Mouse (Mus musculus): ENCODE measurements around the gene D3Ertd254e.
"Not testable (repeated sequence)": the region's sequence is repeated elsewhere in the genome, so short reads cannot be mapped to it uniquely, and the experiment has no call there.

The D3Ertd254e gene

DNA sequence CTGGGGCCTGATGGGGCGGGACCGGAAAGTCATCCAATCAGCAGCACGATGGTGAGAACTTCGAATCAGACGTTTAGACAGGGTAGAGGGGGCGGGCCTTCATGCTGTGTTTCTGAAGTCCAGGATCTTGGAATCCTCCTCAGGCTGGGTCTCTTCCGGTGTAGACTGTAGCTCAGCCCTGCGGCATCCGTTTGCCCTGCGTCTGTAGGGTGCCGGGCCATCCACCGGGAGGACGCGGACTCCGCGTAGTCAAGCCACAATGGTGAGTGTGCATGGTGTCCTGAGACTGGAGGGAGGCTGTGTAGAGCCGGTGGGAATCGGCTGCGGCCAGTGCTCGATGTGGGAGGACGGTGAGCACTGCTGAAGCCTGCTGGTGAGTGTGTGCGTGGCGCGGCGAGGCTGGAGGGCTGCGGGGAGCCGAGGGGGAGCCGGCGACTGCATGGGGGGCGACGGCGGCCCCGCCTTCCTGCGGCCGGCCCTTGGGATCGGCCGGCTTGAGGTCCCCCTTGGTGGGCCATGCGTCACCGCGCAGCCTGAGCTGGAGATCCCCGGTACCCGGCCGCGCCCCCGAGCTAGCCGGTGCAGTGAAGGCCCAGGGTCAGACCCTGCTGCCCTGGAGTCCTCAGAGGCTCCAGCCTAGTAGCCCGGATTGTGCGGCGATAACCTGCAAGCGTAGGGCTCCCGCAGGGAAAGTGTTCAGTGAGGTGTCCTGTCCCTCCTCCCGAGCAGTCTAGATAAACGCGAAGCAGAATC lies at the start of gene D3Ertd254e:
Gene D3Ertd254e (plus strand): TSS at position 84 of the 753 bp plus-strand sequence.
- CTCF ChIA-PET: no interaction called here

DNA sequence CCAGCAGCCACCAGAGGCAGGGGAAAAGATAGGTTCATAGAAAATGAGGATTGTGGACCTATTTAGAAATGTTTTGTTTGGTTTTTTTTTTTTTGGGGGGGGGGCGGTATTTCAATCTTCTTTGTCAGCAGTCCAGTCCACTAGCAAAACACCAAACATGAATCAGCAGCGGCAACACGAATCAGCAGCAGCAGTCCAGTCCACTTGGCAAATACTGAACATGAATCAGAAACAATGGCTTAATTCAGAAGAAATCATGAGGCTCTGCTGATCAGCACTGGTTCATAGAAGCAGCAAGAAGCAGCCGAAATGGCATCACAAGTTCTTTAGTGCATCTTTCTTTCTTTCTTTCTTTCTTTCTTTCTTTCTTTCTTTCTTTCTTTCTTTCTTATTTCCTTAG lies 34.7 kb upstream of the D3Ertd254e start:
- CTCF ChIA-PET: no interaction called here

DNA sequence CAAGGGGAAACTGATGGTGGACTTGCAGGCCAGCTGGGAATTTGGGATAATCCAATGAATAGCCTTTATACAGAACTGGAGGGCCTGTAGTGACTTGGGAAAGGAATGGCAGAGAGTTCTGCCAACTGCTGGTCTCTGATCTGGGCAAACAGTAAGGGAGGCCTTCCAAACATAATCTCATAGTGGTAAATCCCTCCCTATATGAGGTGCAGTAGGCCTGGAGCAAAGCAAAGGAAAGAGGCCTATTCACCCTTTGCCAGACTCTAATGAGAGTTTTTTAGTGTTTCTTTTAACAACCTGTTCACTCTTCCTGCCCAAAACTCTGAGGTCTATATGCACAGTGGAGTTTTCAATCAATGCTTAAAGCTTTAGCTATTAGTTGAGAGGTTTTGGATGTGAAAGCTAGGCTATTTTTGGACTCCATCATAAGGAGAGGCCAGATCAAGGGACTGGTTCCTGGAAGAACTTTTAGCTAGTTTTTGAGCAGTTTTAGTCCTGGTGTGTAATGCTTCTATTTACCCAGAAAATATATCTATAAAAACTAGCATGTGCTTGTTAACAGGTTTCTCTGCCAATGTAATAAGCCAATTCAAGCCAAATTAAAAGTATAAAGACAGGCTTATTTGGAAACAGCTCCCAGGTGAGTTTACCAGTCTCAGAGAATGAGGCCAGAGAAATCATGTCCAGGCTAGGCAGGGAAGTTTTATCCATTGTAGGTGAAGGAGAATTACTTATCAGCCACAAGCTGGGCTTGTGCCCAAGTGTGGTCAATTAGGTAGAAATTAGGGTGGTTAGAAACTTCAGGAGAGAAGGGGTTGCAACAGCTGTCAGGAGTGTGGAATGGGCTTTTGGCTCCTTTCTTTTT lies 30.9 kb upstream of the D3Ertd254e start:
- CTCF ChIA-PET: no interaction called here

DNA sequence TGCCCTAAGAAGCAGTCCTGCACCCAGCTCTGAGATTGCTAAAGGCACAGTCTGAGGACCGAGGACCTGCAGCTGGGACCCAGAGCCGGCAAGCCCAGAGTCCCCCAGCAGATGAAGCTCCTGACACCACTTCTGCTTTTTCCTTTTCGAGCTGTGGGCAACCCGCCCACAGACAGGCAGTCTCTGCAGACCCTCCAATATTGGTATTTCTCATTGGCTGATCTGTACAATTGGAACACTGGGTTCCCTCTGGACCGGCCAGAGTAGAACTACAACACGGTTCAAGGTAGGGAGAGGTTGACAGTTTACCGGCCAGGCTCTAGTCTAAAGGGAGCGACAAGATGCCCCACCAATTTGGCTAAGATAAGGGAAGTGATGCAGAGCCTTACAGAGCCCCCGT lies 24.6 kb upstream of the D3Ertd254e start:
- CTCF ChIA-PET: not testable (repeated sequence)

DNA sequence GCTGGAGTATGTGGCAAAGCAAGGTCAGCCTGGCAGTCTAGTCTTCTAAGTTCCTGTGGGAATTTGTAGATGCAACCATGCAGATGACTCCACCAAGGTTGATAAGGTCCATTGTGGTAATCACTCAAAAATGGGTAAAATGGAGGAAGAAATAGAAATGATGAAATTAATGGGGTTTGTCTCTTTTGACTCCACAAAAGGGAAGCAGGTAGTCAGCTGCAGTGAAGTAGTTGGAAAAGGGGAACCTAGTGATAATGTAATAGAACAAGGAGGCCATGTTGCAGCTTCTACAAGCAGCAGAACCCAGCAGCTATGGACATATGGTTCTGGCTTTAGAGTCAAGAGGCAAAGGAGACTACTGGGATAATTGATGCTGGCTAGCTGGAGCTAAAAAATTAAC lies 14.7 kb upstream of the D3Ertd254e start:
- CTCF ChIA-PET: interaction anchor here (0.6 kb wide), 1 partner anchor 11 kb away, joined by 4 read pairs; no protein-coding TSS in a partner anchor

DNA sequence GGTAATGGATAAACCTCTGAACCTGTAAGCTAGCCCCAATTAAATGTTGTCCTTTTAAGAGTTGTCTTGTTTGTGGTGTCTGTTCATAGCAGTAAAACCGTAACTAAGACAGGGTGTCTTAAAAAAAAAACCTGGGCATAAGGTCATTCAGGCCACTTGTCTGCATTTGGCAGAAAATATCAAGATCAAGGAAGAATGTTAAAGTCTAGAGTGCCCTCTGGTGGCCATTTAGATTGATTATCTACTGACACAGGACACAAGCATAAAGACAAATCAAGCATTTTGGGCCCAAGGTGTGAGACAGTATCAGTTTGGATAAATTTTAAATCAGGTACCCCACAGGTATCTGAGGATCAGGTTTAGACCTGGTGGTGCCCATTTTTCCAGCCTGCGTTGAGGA lies 13.3 kb upstream of the D3Ertd254e start:
- CTCF ChIA-PET: no interaction called here

DNA sequence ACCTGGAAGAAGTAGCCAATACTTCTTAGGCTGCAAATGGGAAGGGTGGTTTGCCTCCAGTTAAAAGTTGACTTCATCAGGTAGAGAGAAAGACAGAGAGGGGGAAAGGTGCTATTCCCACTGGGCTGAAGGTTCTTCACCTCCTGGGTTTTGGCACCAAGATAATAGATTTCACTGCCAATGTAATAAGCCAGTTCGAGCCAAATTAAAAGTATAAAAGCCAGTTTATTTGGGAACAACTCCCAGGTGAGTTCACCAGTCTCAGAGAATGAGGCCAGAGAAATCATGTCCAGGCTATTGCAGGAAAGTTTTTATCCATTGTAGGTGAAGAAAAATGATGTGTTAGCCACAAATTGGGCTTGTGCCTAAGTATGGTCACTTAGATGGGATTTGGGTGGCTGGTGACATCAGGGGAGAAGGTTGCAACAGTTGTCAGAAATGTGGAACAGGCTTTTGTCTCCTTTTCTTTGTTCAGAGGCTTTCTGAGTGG lies 12.6 kb upstream of the D3Ertd254e start:
- CTCF ChIA-PET: no interaction called here

DNA sequence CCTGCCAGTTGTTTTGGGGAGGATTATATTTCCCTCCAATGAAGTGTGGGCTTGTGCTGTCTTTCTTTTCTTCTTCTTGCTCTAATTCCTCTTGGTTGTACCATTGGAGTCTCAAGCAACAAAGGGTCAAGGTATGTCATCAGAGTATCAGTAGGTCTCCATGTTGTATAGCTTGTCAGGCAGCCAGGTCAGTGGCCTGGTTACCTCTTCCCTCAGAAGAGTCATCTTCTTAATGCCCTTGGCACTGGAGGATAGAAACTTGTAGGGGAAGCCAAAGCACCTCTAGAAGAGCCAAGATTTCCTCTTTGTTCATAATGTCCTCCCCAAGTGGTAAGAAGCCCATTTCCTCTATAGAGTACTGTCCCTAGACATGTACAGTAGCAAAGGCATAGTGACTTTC lies 11.8 kb upstream of the D3Ertd254e start:
- CTCF ChIA-PET: no interaction called here

DNA sequence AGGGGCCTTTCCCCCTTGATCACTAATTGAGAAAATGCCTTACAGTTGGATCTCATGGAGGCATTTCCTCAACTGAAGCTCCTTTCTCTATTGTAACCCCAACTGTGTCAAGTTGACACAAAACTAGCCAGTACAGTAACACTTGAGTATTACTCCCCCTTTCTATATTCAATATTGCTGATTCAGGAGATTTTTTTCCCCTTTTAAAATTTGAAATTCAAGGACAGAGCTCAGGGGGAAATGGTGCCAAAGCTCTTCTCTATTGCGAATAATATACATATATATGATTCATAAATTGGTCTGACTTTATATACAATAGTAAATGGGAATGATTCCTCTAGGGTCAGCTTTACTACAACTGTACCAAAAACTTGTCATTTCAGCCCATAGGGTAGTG lies 282 bp upstream of the D3Ertd254e start:
- CTCF ChIA-PET: no interaction called here

DNA sequence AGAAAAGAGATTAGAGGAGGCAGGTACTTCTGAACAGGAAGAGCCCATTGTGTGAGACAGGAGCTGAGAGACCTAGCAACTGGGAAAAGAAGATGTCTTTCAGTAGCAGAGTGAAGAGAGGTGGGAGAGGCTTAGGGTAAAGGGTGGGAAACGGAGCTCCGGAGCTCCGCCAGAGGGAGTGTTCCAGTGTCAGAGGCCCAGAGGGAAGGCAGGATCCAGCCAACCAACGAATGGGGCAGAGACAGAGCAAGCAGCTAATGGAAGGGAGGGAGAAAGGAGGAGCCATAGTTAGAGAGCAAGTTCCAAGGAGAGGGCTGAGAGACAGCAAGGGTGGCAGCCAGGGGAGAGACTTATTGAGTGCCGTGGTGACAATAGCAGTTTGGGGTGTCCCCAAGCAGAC lies 4.5 kb downstream of the D3Ertd254e start:
- CTCF ChIA-PET: no interaction called here

DNA sequence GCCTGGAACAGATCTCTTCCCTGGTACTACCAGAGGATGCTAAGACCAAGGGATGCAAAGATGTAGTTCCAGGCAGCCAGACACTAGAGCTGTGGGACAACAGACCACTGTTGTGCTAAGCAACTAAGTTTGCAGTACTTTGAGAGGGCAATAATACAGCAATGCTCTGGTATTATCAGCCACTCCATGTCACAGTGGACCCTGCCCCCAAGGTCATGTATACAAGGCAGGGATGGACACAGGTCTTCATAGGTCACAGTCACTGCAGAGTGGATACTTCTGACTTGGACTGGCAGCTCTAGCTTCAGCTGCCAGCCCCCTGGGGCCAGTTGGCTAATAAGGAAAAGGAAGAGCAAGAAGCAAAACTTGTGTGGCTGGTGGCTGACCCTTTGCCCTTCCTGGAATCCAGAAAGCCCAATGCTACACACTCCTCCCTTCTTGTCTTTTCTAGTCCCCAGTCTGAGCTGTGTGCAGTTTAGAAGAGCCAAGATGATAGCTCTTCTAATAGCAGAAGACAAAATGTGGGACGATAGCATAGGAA lies 19.9 kb downstream of the D3Ertd254e start:
- CTCF ChIA-PET: no interaction called here

DNA sequence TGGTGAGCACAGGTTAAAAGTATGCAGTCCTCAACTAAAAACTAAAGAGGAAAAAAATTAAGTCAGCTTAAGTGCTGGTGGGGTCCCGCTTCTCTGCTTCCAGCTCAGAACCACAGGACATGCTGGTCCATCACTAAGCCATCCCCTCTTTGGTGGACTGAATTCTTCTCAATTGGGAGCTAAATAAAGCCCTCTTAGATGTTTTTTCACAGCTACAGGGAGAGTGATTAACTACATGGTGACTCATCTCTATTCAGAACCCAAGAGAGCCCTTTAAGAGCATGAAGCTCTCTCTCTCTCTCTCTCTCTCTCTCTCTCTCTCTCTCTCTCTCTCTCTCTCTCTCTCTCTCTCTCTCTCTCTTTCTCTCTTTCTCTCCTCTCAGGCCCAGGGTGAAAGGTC lies 20.5 kb downstream of the D3Ertd254e start:
- CTCF ChIA-PET: no interaction called here

DNA sequence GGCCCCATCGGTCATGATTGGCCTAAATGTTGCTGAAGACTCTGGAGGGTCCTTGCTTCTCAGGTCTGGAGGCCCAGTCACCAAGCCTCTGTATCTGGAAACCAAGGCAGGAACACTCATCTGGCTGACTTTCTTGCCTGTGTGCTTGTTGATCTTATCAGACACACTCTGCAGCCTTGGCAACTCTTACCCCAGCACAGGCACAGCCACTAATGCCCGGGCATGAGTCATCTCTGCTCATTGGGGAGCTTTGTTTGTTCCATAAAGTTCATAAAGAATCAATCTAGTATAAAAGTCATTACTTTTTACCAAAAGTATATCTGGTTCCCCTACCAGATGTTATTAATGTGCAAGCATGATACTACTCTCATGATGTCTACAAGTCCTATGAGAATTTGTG lies 22.9 kb downstream of the D3Ertd254e start:
- CTCF ChIA-PET: no interaction called here

DNA sequence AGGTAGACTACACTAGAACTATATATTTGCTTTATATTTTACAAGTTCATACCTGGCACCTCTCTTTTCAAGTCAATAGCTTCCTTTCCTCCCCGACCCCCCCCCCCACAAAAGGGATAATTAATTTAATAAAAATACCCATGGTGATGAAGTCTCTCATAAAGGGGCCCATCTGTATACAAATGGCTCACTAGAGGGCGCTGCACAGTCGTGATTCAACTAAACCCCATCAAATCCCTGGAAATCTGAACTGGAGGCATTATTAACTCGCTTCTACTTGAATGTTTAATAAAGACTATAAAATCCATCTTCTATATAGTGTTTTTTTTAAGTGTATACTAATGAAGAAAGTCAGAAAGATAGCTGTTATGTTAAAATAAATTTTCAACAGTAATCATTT lies 30.7 kb downstream of the D3Ertd254e start:
- CTCF ChIA-PET: no interaction called here

DNA sequence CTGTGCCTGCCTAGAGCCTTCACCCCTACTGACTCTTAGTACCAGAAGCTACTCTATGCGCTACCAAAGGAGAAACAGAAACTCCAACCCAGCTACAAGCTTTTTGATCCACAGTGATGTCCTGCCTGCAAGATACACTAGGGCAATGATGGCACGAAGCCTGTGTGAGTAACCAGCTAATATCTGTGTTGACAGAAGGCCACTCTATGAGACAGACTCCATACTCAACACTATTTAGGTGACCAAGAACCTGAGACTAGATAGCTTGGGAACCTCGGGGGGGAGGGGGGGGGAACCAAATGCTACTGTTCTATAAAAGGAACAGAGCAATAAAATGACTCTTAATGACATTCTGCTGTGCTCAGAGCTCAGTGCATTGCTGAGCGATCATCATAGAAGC lies 35.7 kb downstream of the D3Ertd254e start:
- CTCF ChIA-PET: no interaction called here

DNA sequence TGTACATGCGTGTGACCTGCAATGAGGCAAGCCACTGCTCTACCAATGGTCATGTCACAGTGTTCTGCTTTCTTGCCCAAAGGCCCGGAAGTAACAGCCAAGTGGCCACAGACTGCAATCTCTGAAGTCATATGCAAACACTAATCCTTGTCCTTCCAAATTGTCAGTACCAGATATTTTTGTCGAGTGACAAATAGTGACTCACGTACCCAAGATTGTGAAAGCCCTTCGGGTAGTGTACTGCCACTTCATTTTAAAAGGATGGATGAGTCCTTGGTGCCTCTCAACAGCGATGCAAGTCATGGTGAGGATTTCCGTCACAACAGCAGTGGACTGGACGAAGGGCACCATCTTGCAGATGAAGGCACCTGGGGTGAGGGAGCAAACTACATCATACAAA lies 38.4 kb downstream of the D3Ertd254e start:
- CTCF ChIA-PET: no interaction called here

DNA sequence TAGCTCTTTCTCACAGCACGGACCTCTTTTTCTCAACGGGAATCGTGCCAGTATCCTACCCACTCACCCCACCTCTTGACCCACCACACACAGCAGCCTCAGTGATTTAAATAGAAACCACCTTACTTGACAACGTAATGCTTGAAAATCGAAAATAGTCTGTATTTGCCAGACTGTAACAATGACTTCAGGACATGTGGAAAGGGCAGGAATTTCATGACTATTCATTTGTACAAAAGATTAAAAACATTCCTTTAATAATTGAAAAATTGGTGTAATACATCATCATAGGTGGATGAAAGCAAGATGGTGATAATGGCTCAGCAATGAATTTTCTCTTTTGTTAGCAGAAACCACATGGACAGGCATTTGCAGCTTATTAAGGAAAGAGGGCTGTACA lies 50.3 kb downstream of the D3Ertd254e start:
- CTCF ChIA-PET: no interaction called here

DNA sequence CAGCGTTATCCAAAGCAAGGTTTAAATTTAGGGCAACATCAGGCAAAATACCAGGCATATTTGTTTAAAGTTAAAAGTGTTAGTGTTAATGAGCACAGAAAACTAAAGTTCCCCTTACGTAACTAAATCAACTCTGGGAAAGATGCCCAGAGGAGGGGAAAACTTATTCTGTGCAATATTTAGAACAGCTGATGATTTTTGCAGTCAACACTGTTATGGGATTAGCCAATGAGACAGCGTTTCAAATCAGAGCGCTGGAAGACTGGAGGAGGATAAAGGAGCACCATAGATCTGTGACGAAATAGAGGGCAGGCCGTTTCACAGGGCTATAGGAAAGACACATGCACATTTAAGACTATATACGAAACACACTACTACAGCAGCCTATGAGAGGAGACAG lies 52.1 kb downstream of the D3Ertd254e start:
- CTCF ChIA-PET: no interaction called here

DNA sequence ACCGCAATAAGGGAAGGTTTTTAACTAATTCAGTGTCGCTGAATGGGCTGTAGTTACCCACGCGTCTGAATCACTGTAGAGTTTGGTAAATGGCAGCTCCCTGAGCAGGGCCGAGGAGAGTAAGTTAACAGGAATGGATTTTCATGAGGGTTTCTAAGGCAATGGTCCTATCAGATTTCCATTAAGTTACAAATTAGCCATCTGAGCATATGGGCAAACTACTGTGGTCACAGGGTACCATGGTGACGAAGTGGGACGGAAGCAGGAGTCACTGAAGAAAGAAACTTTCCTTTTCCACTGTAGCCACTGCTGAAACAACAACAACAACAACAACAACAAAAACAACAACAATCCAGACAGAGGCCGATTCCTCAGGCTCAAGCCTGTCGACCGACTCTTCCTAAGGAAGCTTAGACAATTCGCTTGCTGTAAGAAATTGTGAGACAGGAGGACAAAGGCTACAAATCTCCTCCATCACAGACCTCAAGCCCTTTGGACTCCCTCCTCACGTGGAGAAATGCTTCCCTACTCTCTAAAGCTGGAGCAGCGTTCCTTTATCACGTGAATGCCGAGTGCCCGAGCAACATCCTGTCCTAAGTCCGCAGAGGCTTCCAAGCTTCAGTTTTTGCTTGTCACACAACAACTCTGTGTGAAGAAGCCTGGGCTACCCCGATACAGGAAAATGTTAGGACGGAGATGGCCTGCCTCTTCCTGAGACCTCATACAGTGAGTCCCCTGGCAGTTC lies 56.9 kb downstream of the D3Ertd254e start:
- CTCF ChIA-PET: no interaction called here

DNA sequence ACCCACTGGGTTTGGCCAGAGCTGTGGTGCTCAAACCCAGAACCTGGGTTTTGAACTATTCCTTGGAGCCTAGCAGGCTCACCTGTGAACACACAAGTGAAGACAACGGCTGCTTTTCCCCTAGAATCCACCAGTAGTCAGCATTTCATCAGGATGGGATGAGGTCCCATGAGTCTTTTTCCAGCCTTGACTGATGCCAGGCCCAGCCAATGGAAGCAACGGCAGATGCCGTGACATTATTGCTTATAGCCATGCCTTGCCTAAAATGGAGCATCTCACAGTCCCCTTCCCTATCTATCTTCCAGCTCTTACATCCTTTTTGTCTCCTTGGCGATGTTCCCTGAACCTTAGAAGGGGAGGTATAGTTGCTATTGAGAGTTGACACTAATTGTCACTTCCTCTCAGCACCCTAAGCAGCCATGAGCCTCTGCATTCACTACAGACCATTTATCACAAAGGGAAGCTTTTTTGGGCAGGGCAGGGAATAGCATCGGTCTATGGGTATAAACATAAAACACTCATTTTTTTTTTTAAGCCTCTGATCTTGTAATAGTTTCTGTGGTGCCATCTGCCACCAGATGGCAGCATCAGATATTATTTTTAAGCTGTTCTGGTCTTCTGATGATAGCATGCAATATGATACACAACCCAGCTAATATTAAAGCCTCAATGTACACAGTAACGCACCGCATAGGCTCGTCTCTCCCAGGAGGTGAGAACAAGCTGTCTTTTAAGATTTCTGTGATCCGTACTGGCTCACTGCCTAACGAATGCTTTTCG lies 59.1 kb downstream of the D3Ertd254e start:
- CTCF ChIA-PET: no interaction called here

DNA sequence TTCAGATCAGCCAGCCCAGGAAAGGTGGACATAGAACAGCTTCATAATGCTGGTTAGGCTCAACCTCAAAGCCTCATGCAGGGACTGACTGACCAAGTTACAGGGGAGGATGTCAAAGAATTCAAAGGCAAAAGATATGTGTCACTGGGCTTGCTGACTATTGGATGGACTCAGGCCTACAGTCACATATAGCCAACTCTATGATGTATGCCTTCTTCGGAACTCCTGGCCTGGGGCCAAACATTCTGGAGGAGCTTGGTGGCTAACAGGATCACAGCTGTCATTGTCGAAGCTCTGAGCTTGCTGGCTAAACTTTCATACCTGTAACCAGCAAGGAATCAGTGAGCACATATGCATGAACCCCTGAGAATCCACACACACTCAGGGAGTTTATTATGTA lies 60.1 kb downstream of the D3Ertd254e start:
- CTCF ChIA-PET: no interaction called here

DNA sequence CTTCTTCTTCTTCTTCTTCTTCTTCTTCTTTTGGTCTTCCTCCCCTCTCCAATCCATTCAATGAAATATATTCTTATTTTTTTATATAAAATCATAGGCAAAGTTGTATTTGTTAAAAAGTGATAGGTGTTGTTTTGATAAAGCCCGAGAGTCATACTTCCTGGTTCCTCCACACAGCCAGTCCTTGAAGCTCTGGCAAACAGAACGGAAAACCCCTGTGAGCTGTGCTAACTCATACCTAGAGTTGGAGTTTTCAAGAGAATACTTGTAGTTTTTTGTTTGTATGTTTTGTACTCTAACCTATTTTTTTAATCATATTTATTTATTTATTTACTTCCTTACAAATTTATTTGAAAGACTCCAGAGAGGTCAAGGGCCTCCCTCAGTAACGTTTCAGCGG lies 61.9 kb downstream of the D3Ertd254e start:
- CTCF ChIA-PET: no interaction called here

Data from spleen, embryonic (tissue).